17 mouse cellular contexts compared by ENCODE assay signal in the genomic region with DNA sequence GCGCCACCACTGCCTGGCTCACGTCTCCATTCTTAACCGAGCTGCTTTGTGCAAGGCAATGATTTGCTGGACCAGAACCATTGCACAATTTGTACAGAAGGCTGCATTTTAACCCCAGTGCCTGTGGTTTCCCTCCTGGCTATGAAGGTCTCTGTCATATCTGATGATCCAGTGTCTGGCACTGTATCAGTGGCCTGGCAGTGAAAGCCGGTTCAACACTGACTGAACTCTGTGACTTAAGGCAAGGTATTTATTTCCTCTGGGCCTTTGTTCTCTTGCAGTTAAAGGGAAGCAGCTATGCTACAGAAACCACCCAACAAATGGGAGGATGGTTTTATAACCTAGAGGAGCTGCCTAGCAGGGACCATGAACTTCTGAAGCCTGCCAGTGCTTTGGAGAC. TPM values are rescaled to one million over a fixed set of nuclear protein-coding genes. Genes with fewer than 3 reads are reported as not detected.
A peak's percentile ranks its signal among the peaks of the same experiment; 100 is the strongest.
DNase-seq lines count a peak whose midpoint lies in the region; ATAC-seq and TF ChIP-seq lines count a peak whose summit lies in the region.
"Had no signal": no experiment of that assay in that cellular context is flagged by ENCODE, and none has a peak within 500 bp of the region (broad histone marks: within the 10 kb centered on the region; RNA-seq: fewer than 3 reads in every experiment).

No protein-coding gene starts in this region.

- H3K4me3 ChIP-seq in heart, embryonic 10.5 days: no peak overlapping the region
- H3K4me3 ChIP-seq in ES-E14 (ENCODE audit: insufficient read depth in 1 of 2, low read depth in 1 of 2, low read length in 2 of 2, poor library complexity in 1 of 2, severe bottlenecking in 1 of 2): 0 out of 4 replicates have a peak overlapping the region, but pooled peaks of 1 of the 2 experiments have one; percentile 15
- no peak overlapping the region for H3K4me3 ChIP-seq in bone marrow, adult 2 months (replicated peaks; ENCODE audit: control insufficient read depth, low read depth, low read length)
- H3K4me3 ChIP-seq in liver, embryonic 14.5 days (ENCODE audit: insufficient read depth in 1 of 2, low read depth in 2 of 2, low read length in 2 of 2): no peak overlapping the region
- H3K4me3 ChIP-seq: embryonic facial prominence, embryonic 12.5 days; limb, embryonic 15.5 days; myocyte had no signal

- H3K9me3 ChIP-seq in heart, embryonic 10.5 days: no peaks in the 10 kb centered on the region
- no peaks in the 10 kb centered on the region for H3K9me3 ChIP-seq in ES-E14 (ENCODE audit: control insufficient read depth, insufficient read depth, low read depth, low read length)
- H3K9me3 ChIP-seq in liver, embryonic 14.5 days (ENCODE audit: control insufficient read depth, low read length): no peaks in the 10 kb centered on the region
- H3K9me3 ChIP-seq: embryonic facial prominence, embryonic 12.5 days; limb, embryonic 15.5 days had no signal

- ATAC-seq in liver, embryonic 14.5 days (ENCODE audit: insufficient read depth): no peak
- ATAC-seq: forebrain, embryonic 14.5 days had no signal

- no peak overlapping the region for H3K27ac ChIP-seq in heart, embryonic 10.5 days
- H3K27ac ChIP-seq in ES-E14 (ENCODE audit: insufficient read depth, low read depth, low read length, poor library complexity, severe bottlenecking): no peak overlapping the region; the same call in 1 of the 2 replicates
- H3K27ac ChIP-seq in bone marrow, adult 2 months (ENCODE audit: control insufficient read depth, insufficient read depth, low read depth, low read length, poor library complexity): peak overlapping the region; percentile 41
- peak overlapping the region; percentile 87 for H3K27ac ChIP-seq in liver, embryonic 14.5 days
- H3K27ac ChIP-seq: embryonic facial prominence, embryonic 12.5 days; limb, embryonic 15.5 days had no signal

- peak overlapping the region; percentile 52; the same call in 1 of the 2 replicates for H3K9ac ChIP-seq in ES-E14 (ENCODE audit: insufficient read depth, low read depth, low read length, poor library complexity, severe bottlenecking)
- peak overlapping the region; percentile 53 for H3K9ac ChIP-seq in liver, embryonic 14.5 days (replicated peaks)
- H3K9ac ChIP-seq: embryonic facial prominence, embryonic 12.5 days; limb, embryonic 15.5 days had no signal

- TF ChIP-seq EP300 in liver, embryonic 14.5 days (IDR thresholded peaks at IDR 0.05; ENCODE audit: low read depth): no peak

- DNase-seq in heart, adult 11 months: peak; percentile 76
- DNase-seq in heart, embryonic 10.5 days (ENCODE audit: low spot score): no peak
- DNase-seq in ES-E14 (ENCODE audit: low read depth, low spot score): no peak
- no peak for DNase-seq in liver, embryonic 14.5 days (ENCODE audit: low read depth in 3 of 3, low spot score in 3 of 3)
- DNase-seq in cerebellum, postnatal 25 days: no peak
- DNase-seq in heart, postnatal 36 days: no peak
- DNase-seq in thymus, postnatal 0 days (ENCODE audit: low spot score): no peak
- DNase-seq: B cell, adult 2 months; cerebellum, adult 9-11 months; gastrocnemius, postnatal 36 days; heart, postnatal 10 days; layer of hippocampus, postnatal 36 days had no signal

- intact Hi-C loops in heart, postnatal 36 days (cut with DNase I): loop anchor here (10.0 kb wide), 1 partner anchor 776 kb away; no protein-coding TSS in a partner anchor

- TF ChIP-seq POLR2A in bone marrow, adult 2 months (IDR thresholded peaks at IDR 0.05; ENCODE audit: borderline replicate concordance, control insufficient read depth, low read depth, low read length): no peak

- TF ChIP-seq CTCF in bone marrow, adult 2 months (IDR thresholded peaks at IDR 0.05; ENCODE audit: control insufficient read depth, insufficient read depth, low read length): no peak
- TF ChIP-seq CTCF in liver, embryonic 14.5 days (IDR thresholded peaks at IDR 0.05; ENCODE audit: low read depth): no peak

- H3K4me2 ChIP-seq in liver, embryonic 14.5 days (ENCODE audit: low read depth): peak overlapping the region; percentile 81
- H3K4me2 ChIP-seq: embryonic facial prominence, embryonic 12.5 days; limb, embryonic 15.5 days had no signal

- no peaks in the 10 kb centered on the region for H3K36me3 ChIP-seq in heart, embryonic 10.5 days
- H3K36me3 ChIP-seq in ES-E14 (ENCODE audit: control insufficient read depth, insufficient read depth, low read length, poor library complexity, severe bottlenecking): no peaks in the 10 kb centered on the region; the same call in 1 of the 2 replicates
- peaks cover 3% of the 10 kb centered on the region for H3K36me3 ChIP-seq in liver, embryonic 14.5 days (replicated peaks; ENCODE audit: control insufficient read depth, insufficient read depth, low read depth)
- H3K36me3 ChIP-seq: embryonic facial prominence, embryonic 12.5 days; limb, embryonic 15.5 days had no signal

- H3K27me3 ChIP-seq in heart, embryonic 10.5 days (ENCODE audit: insufficient read depth, poor library complexity, severe bottlenecking): no peaks in the 10 kb centered on the region
- no peaks in the 10 kb centered on the region for H3K27me3 ChIP-seq in liver, embryonic 14.5 days (ENCODE audit: control insufficient read depth, insufficient read depth, low read length)
- H3K27me3 ChIP-seq: embryonic facial prominence, embryonic 12.5 days; limb, embryonic 15.5 days had no signal

- H3K4me1 ChIP-seq in heart, embryonic 10.5 days: peaks cover 40% of the 10 kb centered on the region
- H3K4me1 ChIP-seq in ES-E14 (ENCODE audit: control insufficient read depth in 2 of 2, insufficient read depth in 2 of 2, low read length in 2 of 2, poor library complexity in 1 of 2): peaks cover 8 to 18% of the 10 kb centered on the region in 2 experiments
- peaks cover 2% of the 10 kb centered on the region; the same call in 1 of the 2 replicates for H3K4me1 ChIP-seq in bone marrow, adult 2 months (ENCODE audit: control insufficient read depth, insufficient read depth, low read length)
- peaks cover 44 to 48% of the 10 kb centered on the region in 2 experiments for H3K4me1 ChIP-seq in liver, embryonic 14.5 days (replicated peaks; ENCODE audit: control insufficient read depth in 2 of 2, insufficient read depth in 2 of 2, low read length in 1 of 2)

- in situ Hi-C loops in ES-E14 (cut with MboI; ENCODE audit: low sequenced_read_pairs in 2 of 2, unreplicated experiment in 2 of 2): no loop called here

- WGBS in heart, embryonic 10.5 days: 82% methylated on average over 4 of the region's 4 CpGs
- WGBS in bone marrow, adult 2 months: 42% methylated on average over 4 of the region's 4 CpGs
- WGBS in liver, embryonic 14.5 days (ENCODE audit: insufficient replicate concordance): 32% methylated on average over 4 of the region's 4 CpGs

TF ChIP-seq in ES-E14, 5 proteins besides CTCF, POLR2A, EP300 and RAD21:
- TF ChIP-seq CHD2 (IDR thresholded peaks at IDR 0.05; ENCODE audit: low read depth, low read length) (no peak), ZC3H11A (IDR thresholded peaks at IDR 0.05; ENCODE audit: borderline replicate concordance, low read depth, low read length) (no peak), ZNF384 (IDR thresholded peaks at IDR 0.05; ENCODE audit: low read depth, low read length) (no peak), MAFK (IDR thresholded peaks at IDR 0.05; ENCODE audit: insufficient read depth, low read depth, low read length) (no peak), HCFC1 (IDR thresholded peaks at IDR 0.05; ENCODE audit: borderline replicate concordance, insufficient read depth, low read length) (no peak)

RNA-seq across cellular contexts. Expression of a gene that starts 11.4 kb away (rescaled TPM):
- polyA plus RNA-seq in heart, embryonic 10.5 days (2016; fragmentation: Nextera tagmentation; extraction: Ambion mirVana): 123 and 129 TPM in 2 replicates
- 57.2 and 91.2 TPM in 2 replicates for total RNA-seq in ES-E14 (2012; rRNA removed)
- 30.1 and 31.3 TPM in 2 replicates for polyA plus RNA-seq in bone marrow, adult 2 months (2011; ENCODE audit: insufficient read depth, insufficient read length, low replicate concordance, missing spikeins)
- 34.7 and 44.7 TPM in 2 replicates for polyA plus RNA-seq in liver, embryonic 14.5 days (2012; rRNA removed)
- 64.1 and 65.8 TPM in 2 replicates for polyA plus RNA-seq in liver, embryonic 14.5 days (2014; fragmentation: Nextera tagmentation; extraction: Ambion mirVana)
- 10 to 100 TPM; 46.6 to 48.5 TPM for total RNA-seq in heart, postnatal 36 days (2021)
- 115 and 122 TPM in 2 replicates for polyA plus RNA-seq in thymus, postnatal 0 days (2015; fragmentation: Nextera tagmentation; extraction: Ambion mirVana)

RNA-seq across cellular contexts. Expression of a gene that starts 11.7 kb away (rescaled TPM):
- 38.3 and 46.9 TPM in 2 replicates for polyA plus RNA-seq in heart, embryonic 10.5 days (2016; fragmentation: Nextera tagmentation; extraction: Ambion mirVana)
- 99.6 and 164 TPM in 2 replicates for total RNA-seq in ES-E14 (2012; rRNA removed)
- 19.5 and 20.1 TPM in 2 replicates for polyA plus RNA-seq in bone marrow, adult 2 months (2011; ENCODE audit: insufficient read depth, insufficient read length, low replicate concordance, missing spikeins)
- polyA plus RNA-seq in liver, embryonic 14.5 days (2012; rRNA removed): 9.4 and 11.2 TPM in 2 replicates
- 24.8 and 27.6 TPM in 2 replicates for polyA plus RNA-seq in liver, embryonic 14.5 days (2014; fragmentation: Nextera tagmentation; extraction: Ambion mirVana)
- total RNA-seq in heart, postnatal 36 days (2021): 10 to 100 TPM; 15.8 to 18.0 TPM
- polyA plus RNA-seq in thymus, postnatal 0 days (2015; fragmentation: Nextera tagmentation; extraction: Ambion mirVana): 19.0 and 22.4 TPM in 2 replicates

RNA-seq across cellular contexts. Expression of a gene that starts 53.3 kb away (rescaled TPM):
- polyA plus RNA-seq in heart, embryonic 10.5 days (2016; fragmentation: Nextera tagmentation; extraction: Ambion mirVana): 54.5 and 63.1 TPM in 2 replicates
- 47.9 and 69.2 TPM in 2 replicates for total RNA-seq in ES-E14 (2012; rRNA removed)
- polyA plus RNA-seq in bone marrow, adult 2 months (2011; ENCODE audit: insufficient read depth, insufficient read length, low replicate concordance, missing spikeins): 44.2 and 89.4 TPM in 2 replicates
- 14.7 and 23.2 TPM in 2 replicates for polyA plus RNA-seq in liver, embryonic 14.5 days (2012; rRNA removed)
- polyA plus RNA-seq in liver, embryonic 14.5 days (2014; fragmentation: Nextera tagmentation; extraction: Ambion mirVana): 27.8 and 29.0 TPM in 2 replicates
- total RNA-seq in heart, postnatal 36 days (2021): 10 to 100 TPM; 18.7 to 19.1 TPM
- polyA plus RNA-seq in thymus, postnatal 0 days (2015; fragmentation: Nextera tagmentation; extraction: Ambion mirVana): 110 and 111 TPM in 2 replicates

RNA-seq across cellular contexts. Expression of a gene that starts 54.0 kb away (rescaled TPM):
- 85.1 and 91.3 TPM in 2 replicates for polyA plus RNA-seq in heart, embryonic 10.5 days (2016; fragmentation: Nextera tagmentation; extraction: Ambion mirVana)
- 35.7 and 45.4 TPM in 2 replicates for total RNA-seq in ES-E14 (2012; rRNA removed)
- polyA plus RNA-seq in bone marrow, adult 2 months (2011; ENCODE audit: insufficient read depth, insufficient read length, low replicate concordance, missing spikeins): 87.9 and 99.6 TPM in 2 replicates
- polyA plus RNA-seq in liver, embryonic 14.5 days (2012; rRNA removed): 23.3 and 42.1 TPM in 2 replicates
- polyA plus RNA-seq in liver, embryonic 14.5 days (2014; fragmentation: Nextera tagmentation; extraction: Ambion mirVana): 92.6 and 99.8 TPM in 2 replicates
- total RNA-seq in heart, postnatal 36 days (2021): 10 to 100 TPM; 65.1 to 73.0 TPM
- 216 and 219 TPM in 2 replicates for polyA plus RNA-seq in thymus, postnatal 0 days (2015; fragmentation: Nextera tagmentation; extraction: Ambion mirVana)

Comparison
In these comparisons a context has a peak if more than half of its experiments do, and no peak if none do; other contexts are left out.
1. H3K27ac ChIP-seq: peak in bone marrow, adult 2 months (single experiment) and liver, embryonic 14.5 days (single experiment); none in heart, embryonic 10.5 days (single experiment) and ES-E14 (single experiment).